Mouse (Mus musculus) embryonic fibroblast, embryonic 13.5 days (primary cell): ENCODE data around the gene Tmprss12. TPM values are rescaled to one million over a fixed set of nuclear protein-coding genes. Genes with fewer than 3 reads are reported as not detected.
"Not testable (repeated sequence)": the region's sequence is repeated elsewhere in the genome, so short reads cannot be mapped to it uniquely, and the experiment has no call there.

Experiments
- H3K27ac ChIP-seq: 2 replicates; pipeline ENCODE4 v1.5.1; 2012; ENCODE audit warnings: low read length, control low read depth, inconsistent platforms; ENCODE audit not compliant: insufficient read depth
- H3K4me1 ChIP-seq: 2 replicates; pipeline ENCODE4 v1.6.1; 2011; ENCODE audit warnings: low read length; ENCODE audit not compliant: control insufficient read depth, insufficient read depth
- H3K4me3 ChIP-seq: 2 replicates; pipeline ENCODE4 v1.5.1; 2011; ENCODE audit warnings: mild to moderate bottlenecking, control low read depth, low read length; ENCODE audit not compliant: insufficient read depth
- CTCF ChIP-seq: IDR thresholded peaks from 2 replicates; pipeline ENCODE4 v1.5.1; 2011; ENCODE audit warnings: mild to moderate bottlenecking, control low read depth, low read length, moderate library complexity, borderline replicate concordance; ENCODE audit not compliant: insufficient read depth
- POLR2A ChIP-seq: IDR thresholded peaks from 2 replicates; pipeline ENCODE4 v1.6.1; 2011; ENCODE audit warnings: low read depth, mild to moderate bottlenecking, control low read depth, low read length, moderate library complexity
- polyA plus RNA-seq: library from polyadenylated mRNA; stranded (reverse); fragments of >200 nt; gene quantifications from 2 replicates; pipeline ENCODE4 v1.2.4, GENCODE M21; 2011; ENCODE audit warnings: low read depth; ENCODE audit not compliant: missing spikeins, insufficient read length

Tmprss12 gene
- polyA plus RNA-seq, 1 experiment: not detected

DNA sequence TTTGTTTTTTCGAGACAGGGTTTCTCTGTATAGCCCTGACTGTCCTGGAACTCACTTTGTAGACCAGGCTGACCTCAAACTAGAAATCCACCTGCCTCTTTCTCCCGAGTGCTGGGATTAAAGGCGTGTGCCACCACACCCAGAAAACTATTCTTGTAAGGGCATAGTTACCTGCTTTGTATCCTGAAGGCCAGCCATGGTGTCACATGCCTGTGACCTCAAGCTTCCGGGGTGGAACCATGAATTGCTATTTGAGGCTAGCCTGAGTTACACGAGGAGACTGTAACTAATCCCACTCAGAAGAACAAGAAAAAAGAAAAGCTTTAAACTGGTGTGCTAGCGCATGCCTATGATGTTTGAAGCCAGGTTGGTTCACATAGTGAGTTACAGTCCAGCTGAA is 24.3 kb upstream of the Tmprss12 start:
- peaks cover 3% of the 10 kb centered on the region; the same call in 1 of the 2 replicates for H3K4me1 ChIP-seq
- H3K27ac ChIP-seq: no peak overlapping the region
- no peak for TF ChIP-seq CTCF
- no peak for TF ChIP-seq POLR2A

DNA sequence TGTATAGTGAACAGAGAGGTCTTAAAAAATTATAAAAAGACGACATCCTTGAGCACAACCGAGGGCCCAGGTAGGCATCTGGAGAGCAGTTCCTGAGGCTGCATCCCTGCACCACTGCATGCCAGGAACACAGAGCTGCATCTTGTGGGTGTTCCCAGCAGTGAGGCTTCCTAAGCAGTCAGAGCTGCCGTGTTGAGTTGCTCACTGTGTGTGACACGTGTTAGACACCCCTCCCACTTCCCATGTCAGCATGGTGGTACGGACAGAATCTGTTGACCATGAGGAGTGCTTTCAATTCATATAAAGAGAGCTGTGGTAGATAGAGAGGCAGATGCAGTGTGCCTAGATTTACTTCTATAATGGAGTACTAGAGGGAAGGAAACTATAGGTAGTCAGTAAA is 23.3 kb upstream of the Tmprss12 start:
- no peak for TF ChIP-seq POLR2A
- TF ChIP-seq CTCF: no peak
- H3K4me1 ChIP-seq: no peaks in the 10 kb centered on the region
- H3K4me3 ChIP-seq: no peak overlapping the region
- no peak overlapping the region for H3K27ac ChIP-seq

More for the DNA sequence above, 24.3 kb upstream of the Tmprss12 start:
- H3K4me3 ChIP-seq: no peak overlapping the region

DNA sequence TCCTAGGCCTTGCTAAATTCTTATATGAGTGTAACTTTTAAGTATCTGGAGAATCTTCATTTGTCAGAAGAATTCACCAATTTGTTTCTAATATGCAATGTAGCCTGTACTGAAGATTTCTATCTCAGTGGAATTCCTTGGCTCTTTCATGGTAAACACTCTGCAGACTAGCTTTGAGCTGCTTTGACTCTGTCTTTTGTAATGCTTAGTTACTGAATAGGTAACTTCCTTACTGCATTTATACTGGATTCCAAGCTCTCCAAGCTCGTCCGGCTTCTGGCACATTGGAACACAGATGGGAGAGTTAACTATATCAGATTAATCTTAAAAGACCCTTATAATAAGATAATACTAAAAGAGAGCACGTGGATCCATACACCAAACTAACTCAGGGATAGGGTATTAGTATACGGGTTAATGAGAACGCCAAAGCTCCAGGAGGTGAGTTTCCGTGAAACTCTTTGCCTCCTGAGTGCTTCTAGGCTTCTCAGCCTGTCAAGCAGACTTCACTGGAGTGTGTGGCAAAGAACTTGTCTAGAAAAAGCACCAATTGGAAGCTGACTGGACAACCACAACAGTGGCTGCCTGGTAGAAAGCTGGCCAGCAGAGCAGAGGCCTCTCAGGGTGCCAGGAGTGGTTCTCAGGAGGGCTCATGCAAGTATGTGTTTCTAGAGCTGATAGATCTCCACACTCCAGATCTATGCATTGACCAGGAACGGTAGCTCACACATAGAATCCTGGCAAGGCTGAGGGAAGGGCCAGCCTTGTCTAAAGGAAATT is 21.8 kb upstream of the Tmprss12 start:
- no peaks in the 10 kb centered on the region for H3K4me1 ChIP-seq
- no peak overlapping the region for H3K4me3 ChIP-seq
- no peak for TF ChIP-seq CTCF
- no peak for TF ChIP-seq POLR2A
- H3K27ac ChIP-seq: no peak overlapping the region

DNA sequence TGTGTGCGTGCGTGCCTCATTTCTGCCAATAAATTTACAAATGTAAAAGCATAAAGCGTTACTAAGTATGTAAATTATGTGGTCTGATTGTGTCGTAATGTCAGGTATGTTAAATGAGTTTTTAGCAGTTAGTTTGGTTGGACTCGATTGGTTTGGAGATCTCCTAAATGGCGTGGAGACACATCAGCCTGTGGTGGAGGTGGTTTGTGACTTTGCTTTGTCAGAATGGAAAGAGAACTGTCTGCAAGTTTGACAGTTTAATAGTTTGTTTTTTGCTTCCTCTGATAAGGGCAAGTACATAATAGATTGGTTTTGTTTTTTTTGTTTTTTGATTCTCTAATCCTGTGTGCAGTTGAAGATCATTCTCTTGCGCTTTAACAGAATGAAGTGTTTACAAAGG is 20.3 kb upstream of the Tmprss12 start:
- not testable (repeated sequence) for H3K4me3 ChIP-seq, H3K4me1 ChIP-seq, H3K27ac ChIP-seq

DNA sequence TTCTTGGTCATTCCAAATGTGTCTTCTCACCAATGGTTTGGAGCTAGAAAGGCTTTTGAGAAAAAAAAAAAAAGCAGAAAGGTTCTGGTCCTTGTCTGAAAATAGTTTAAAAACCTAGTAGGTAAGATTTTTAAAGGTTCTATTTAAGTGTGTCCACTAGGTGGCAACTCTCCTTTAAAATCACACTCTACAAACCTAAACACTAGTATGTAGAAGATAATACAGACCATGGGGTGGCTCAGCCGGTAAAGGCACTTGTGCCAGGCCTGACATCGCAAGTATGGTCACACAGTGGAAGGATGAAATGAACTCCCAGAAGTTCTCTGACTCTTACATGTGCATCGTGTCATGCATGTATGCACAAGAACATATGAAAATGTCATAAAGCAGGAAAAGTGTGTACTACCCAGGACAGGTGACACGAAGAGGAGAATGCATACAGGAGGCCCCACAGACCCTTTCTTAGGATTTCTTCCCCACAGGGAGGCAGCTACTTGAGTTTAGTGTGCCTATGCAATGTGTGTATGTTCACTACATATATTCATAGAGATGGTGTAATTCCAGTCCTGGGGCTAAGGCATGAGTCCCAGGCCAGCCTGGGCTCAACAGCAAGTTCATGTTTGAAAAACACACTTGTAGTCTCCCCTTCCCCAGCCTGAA is 17.3 kb upstream of the Tmprss12 start:
- no peak for TF ChIP-seq CTCF
- no peak for TF ChIP-seq POLR2A
- Histone ChIP-seq H3K27ac (no peak overlapping the region), H3K4me3 (no peak overlapping the region)

DNA sequence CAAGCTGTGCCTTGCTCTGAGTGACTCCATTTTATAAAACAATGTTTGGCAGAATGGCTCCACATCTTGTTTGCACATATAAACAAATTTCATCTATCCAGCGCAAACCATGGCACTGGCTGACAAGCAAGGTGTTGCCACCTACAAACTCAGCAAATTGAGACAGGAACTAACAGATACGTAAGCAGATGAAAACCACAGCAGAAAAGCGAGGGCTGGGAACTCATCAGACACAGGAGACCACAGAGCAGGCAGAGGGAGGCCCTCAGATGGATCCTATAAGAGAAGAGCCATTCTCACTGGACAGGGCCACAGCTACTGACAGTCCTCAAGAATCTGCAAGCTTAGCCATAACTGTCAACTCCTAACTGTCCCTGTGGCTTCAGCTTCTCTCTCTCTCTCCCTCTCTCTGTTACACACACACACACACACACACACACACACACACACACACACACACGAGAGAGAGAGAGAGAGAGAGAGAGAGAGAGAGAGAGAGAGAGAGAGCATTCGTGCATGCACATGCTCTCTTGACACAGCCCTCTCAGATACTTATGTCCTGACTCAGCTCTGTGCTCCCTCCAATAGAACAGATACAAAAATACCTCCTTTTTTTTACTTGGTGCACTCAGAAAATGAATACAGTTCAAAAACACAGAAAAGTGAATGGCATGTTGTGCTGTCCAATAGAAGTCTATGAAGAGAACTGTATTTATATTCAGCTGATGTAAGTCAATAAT is 14.9 kb upstream of the Tmprss12 start:
- no peak overlapping the region for H3K4me3 ChIP-seq
- H3K4me1 ChIP-seq: no peaks in the 10 kb centered on the region
- TF ChIP-seq CTCF (no peak), POLR2A (no peak)
- H3K27ac ChIP-seq: no peak overlapping the region

More for the DNA sequence above, 17.3 kb upstream of the Tmprss12 start:
- H3K4me1 ChIP-seq: no peaks in the 10 kb centered on the region

DNA sequence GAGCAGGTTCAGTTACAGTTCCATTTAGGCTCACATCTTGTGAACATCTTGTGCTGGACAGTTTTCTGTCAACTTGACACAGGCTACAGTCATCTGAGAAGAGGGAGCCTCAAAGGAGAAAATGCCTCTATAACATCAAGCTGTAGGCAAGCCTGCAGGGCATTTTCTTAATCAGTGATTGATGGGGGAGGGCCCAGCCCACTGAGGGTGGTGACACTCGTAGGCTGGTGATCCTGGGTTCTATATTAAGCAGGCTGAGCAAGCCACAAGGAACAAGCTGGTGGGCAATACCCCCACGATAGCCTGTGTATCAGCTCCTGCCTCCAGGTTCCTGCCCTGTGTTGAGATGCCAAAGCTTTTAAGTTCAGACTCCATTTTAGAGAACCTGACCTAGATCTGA is 11.7 kb upstream of the Tmprss12 start:
- no peak for TF ChIP-seq POLR2A
- no peak for TF ChIP-seq CTCF
- no peak overlapping the region for H3K27ac ChIP-seq
- H3K4me3 ChIP-seq: no peak overlapping the region
- no peaks in the 10 kb centered on the region for H3K4me1 ChIP-seq

DNA sequence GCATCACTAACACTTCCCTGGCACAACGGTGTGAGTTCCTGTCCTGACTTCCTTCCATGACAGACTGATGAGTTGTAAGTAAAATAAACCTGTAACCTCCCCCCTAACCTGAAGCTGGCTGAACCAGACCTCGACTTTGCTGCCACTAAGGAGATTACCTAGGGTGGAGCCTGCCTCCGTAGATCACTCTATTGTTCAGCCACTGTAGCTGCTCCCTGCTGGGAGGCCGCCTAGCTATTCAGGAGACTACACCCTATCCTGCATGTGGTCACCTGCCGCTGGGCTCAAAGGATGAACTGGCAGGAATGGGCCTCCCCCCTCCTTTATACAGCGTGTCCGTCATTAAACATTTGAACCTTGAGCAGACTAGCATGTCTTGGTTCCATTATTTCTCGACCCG is 10.9 kb upstream of the Tmprss12 start:
- no peak overlapping the region for H3K27ac ChIP-seq
- no peaks in the 10 kb centered on the region for H3K4me1 ChIP-seq
- H3K4me3 ChIP-seq: no peak overlapping the region
- TF ChIP-seq POLR2A (no peak), CTCF (no peak)

DNA sequence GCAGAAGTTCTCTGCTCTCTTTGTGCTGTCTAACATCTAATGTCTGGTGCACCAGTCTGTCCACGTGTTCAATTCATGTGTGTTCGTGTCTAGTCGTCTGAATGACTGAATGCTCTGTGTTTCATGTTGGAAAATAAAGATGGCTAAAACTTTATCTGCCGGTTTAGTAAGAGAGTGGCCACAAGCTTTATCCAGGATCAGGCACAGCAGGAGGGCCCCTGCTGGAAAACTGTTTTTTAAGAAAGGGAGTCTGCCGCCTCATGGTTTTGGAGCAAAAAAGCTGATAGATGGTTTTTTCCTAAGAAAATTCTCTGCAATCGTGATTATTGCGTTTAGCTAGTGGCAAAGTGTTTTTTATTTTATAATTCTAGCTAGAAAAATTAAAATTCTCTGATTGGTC is 10.0 kb upstream of the Tmprss12 start:
- not testable (repeated sequence) for H3K27ac ChIP-seq, H3K4me1 ChIP-seq, H3K4me3 ChIP-seq

DNA sequence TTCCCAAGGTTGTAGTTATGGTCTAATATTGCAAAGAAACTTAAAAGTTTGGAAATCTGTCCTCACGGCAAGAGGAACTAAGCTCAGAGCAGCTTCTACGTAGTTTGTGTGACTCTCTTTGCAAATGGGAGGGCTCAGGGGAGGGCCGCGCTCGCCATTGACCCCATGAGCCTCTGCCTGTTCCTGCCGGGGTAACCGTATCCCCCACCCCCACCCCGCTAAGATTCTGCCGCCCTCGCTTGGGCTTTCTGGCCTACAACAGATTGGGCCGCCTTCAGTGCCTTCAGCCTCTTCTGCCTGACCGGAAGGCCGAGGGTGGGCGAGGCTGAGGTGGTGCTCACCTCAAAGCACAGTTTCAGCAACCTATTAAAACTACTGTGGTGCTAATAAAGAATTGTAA is 9.2 kb upstream of the Tmprss12 start:
- Histone ChIP-seq H3K4me3 (no peak overlapping the region), H3K4me1 (no peaks in the 10 kb centered on the region), H3K27ac (no peak overlapping the region)
- no peak for TF ChIP-seq POLR2A
- TF ChIP-seq CTCF: no peak

DNA sequence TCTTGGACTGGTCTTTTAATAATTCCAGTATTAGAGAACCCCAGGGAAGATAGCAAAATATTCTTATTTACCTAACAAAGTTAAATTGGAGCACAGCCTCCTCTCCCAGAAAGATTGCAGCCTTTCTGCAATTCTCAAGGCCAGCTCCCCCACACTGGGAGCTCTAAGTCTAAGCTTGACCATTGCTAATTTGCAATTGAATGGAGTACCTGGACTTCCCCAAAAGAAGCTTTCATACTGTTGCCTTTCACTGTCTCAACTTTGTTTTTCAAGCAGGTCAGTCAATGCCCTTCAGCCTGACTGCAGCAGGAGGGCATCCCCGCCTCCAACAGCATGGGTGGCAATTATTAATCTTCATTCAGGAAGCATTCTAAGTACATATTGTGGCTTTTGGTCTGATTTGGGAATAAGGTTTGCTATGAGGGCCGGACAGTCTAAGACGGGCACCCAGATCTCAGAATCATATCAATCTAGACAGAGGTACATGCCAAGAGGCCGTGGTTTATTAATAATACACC is 6.8 kb upstream of the Tmprss12 start:
- H3K27ac ChIP-seq, H3K4me1 ChIP-seq, H3K4me3 ChIP-seq: not testable (repeated sequence)
